Mouse (Mus musculus): Measurements from ENCODE around the gene Tomm34. TPM values are rescaled to one million over a fixed set of nuclear protein-coding genes. Genes with fewer than 3 reads are reported as not detected.
A peak's percentile ranks its signal among the peaks of the same experiment; 100 is the strongest.

The Tomm34 gene
- polyA plus RNA-seq, 1 experiment from 2014 or later = 66.0 TPM

GRCm38 (mm10) chr2:164040949-164041348, 30.0 kb downstream of the Tomm34 start:
- 74% methylated on average over 6 of the region's 6 CpGs for WGBS
- ATAC-seq (ENCODE audit: insufficient number of reproducible peaks, low FRiP score, low TSS enrichment, low read depth) = no peak

GRCm38 (mm10) chr2:164038407-164039028, 32.5 kb downstream of the Tomm34 start:
- Histone ChIP-seq H3K27me3 (no peaks in the 10 kb centered on the region), H3K36me3 (no peaks in the 10 kb centered on the region), H3K9me3 (replicated peaks) (no peaks in the 10 kb centered on the region), H3K4me3 (replicated peaks) (no peak overlapping the region), H3K4me2 (replicated peaks) (no peak overlapping the region), H3K9ac (no peak overlapping the region), H3K4me1 (0 out of 2 replicates have a peak, but pooled peaks cover 3% of the 10 kb centered on the region), H3K27ac (replicated peaks) (no peak overlapping the region)
- ATAC-seq (ENCODE audit: insufficient number of reproducible peaks, low FRiP score, low TSS enrichment, low read depth) = no peak
- 100% methylated on average over 1 of the region's 1 CpGs for WGBS

More at GRCm38 (mm10) chr2:164040949-164041348, 30.0 kb downstream of the Tomm34 start:
- Histone ChIP-seq H3K27ac (replicated peaks) (no peak overlapping the region), H3K9me3 (replicated peaks) (no peaks in the 10 kb centered on the region), H3K4me2 (replicated peaks) (no peak overlapping the region), H3K27me3 (no peaks in the 10 kb centered on the region), H3K36me3 (no peaks in the 10 kb centered on the region), H3K4me1 (0 out of 2 replicates have a peak, but pooled peaks cover 3% of the 10 kb centered on the region), H3K9ac (no peak overlapping the region), H3K4me3 (replicated peaks) (no peak overlapping the region)

- ATAC-seq (ENCODE audit: insufficient number of reproducible peaks, low FRiP score, low TSS enrichment, low read depth) = peak; percentile 89
- Histone ChIP-seq H3K27ac (replicated peaks) (no peak overlapping the region), H3K9me3 (replicated peaks) (no peaks in the 10 kb centered on the region), H3K36me3 (no peaks in the 10 kb centered on the region), H3K4me2 (replicated peaks) (no peak overlapping the region), H3K4me1 (0 out of 2 replicates have a peak, but pooled peaks cover 3% of the 10 kb centered on the region), H3K27me3 (no peaks in the 10 kb centered on the region), H3K9ac (no peak overlapping the region), H3K4me3 (replicated peaks) (no peak overlapping the region)
- 38% methylated on average over 10 of the region's 10 CpGs for WGBS
Measured at GRCm38 (mm10) chr2:164036520-164037019, 34.4 kb downstream of the Tomm34 start.

GRCm38 (mm10) chr2:164032973-164033372, 38.0 kb downstream of the Tomm34 start:
- Histone ChIP-seq H3K4me1 (0 out of 2 replicates have a peak, but pooled peaks cover 3% of the 10 kb centered on the region), H3K9ac (no peak overlapping the region), H3K27ac (replicated peaks) (no peak overlapping the region), H3K36me3 (no peaks in the 10 kb centered on the region), H3K4me2 (replicated peaks) (no peak overlapping the region), H3K4me3 (replicated peaks) (no peak overlapping the region), H3K9me3 (replicated peaks) (no peaks in the 10 kb centered on the region), H3K27me3 (no peaks in the 10 kb centered on the region)
- ATAC-seq (ENCODE audit: insufficient number of reproducible peaks, low FRiP score, low TSS enrichment, low read depth) = no peak
- WGBS = 89% methylated on average over 3 of the region's 3 CpGs

GRCm38 (mm10) chr2:164031147-164031546, 39.8 kb downstream of the Tomm34 start:
- Histone ChIP-seq H3K27me3 (no peaks in the 10 kb centered on the region), H3K4me2 (replicated peaks) (no peak overlapping the region), H3K36me3 (no peaks in the 10 kb centered on the region), H3K4me1 (no peaks in the 10 kb centered on the region), H3K9ac (no peak overlapping the region), H3K4me3 (replicated peaks) (no peak overlapping the region), H3K27ac (replicated peaks) (no peak overlapping the region), H3K9me3 (replicated peaks) (no peaks in the 10 kb centered on the region)
- no peak for ATAC-seq (ENCODE audit: insufficient number of reproducible peaks, low FRiP score, low TSS enrichment, low read depth)
- 72% methylated on average over 10 of the region's 10 CpGs for WGBS

GRCm38 (mm10) chr2:164025150-164025549, 45.8 kb downstream of the Tomm34 start, which contains the start of gene Pabpc1l:
Pabpc1l (plus strand) TSS chr2:164025450.
- no peak for ATAC-seq (ENCODE audit: insufficient number of reproducible peaks, low FRiP score, low TSS enrichment, low read depth)
- Histone ChIP-seq H3K9me3 (replicated peaks) (no peaks in the 10 kb centered on the region), H3K27me3 (no peaks in the 10 kb centered on the region), H3K27ac (replicated peaks) (no peak within 1 kb of the TSS), H3K4me3 (replicated peaks) (no peak within 1 kb of the TSS), H3K4me1 (no peaks in the 10 kb centered on the region), H3K36me3 (peaks cover 2% of the 10 kb centered on the region; the same call in 1 of the 2 replicates), H3K4me2 (replicated peaks) (no peak within 1 kb of the TSS), H3K9ac (no peak within 1 kb of the TSS)
- WGBS = 79% methylated on average over 16 of the region's 16 CpGs

- WGBS = 50% methylated on average over 2 of the region's 2 CpGs
- H3K4me3 ChIP-seq (replicated peaks) = no peak overlapping the region
- no peak overlapping the region for H3K9ac ChIP-seq
- H3K27ac ChIP-seq (replicated peaks) = no peak overlapping the region
- H3K4me1 ChIP-seq = no peaks in the 10 kb centered on the region
- H3K36me3 ChIP-seq = peaks cover 30% of the 10 kb centered on the region
- H3K9me3 ChIP-seq (replicated peaks) = no peaks in the 10 kb centered on the region
- no peaks in the 10 kb centered on the region for H3K27me3 ChIP-seq
- H3K4me2 ChIP-seq (replicated peaks) = no peak overlapping the region
- ATAC-seq (ENCODE audit: insufficient number of reproducible peaks, low FRiP score, low TSS enrichment, low read depth) = no peak
Measured at GRCm38 (mm10) chr2:164022104-164022503, 48.9 kb downstream of the Tomm34 start.

- no peak overlapping the region for H3K27ac ChIP-seq (replicated peaks)
- H3K36me3 ChIP-seq = peaks cover 52% of the 10 kb centered on the region
- H3K4me1 ChIP-seq = no peaks in the 10 kb centered on the region
- no peak overlapping the region for H3K4me2 ChIP-seq (replicated peaks)
- no peak overlapping the region for H3K9ac ChIP-seq
- H3K9me3 ChIP-seq (replicated peaks) = no peaks in the 10 kb centered on the region
- ATAC-seq (ENCODE audit: insufficient number of reproducible peaks, low FRiP score, low TSS enrichment, low read depth) = no peak
- H3K27me3 ChIP-seq = no peaks in the 10 kb centered on the region
- WGBS = 79% methylated on average over 4 of the region's 4 CpGs
- no peak overlapping the region for H3K4me3 ChIP-seq (replicated peaks)
Measured at GRCm38 (mm10) chr2:164019943-164020342, 51.0 kb downstream of the Tomm34 start.

GRCm38 (mm10) chr2:164018910-164019309, 52.1 kb downstream of the Tomm34 start:
- Histone ChIP-seq H3K4me1 (no peaks in the 10 kb centered on the region), H3K36me3 (peaks cover 61% of the 10 kb centered on the region), H3K27ac (replicated peaks) (no peak overlapping the region), H3K9me3 (replicated peaks) (no peaks in the 10 kb centered on the region), H3K4me3 (replicated peaks) (no peak overlapping the region), H3K9ac (no peak overlapping the region), H3K27me3 (no peaks in the 10 kb centered on the region), H3K4me2 (replicated peaks) (no peak overlapping the region)
- ATAC-seq (ENCODE audit: insufficient number of reproducible peaks, low FRiP score, low TSS enrichment, low read depth) = no peak
- 90% methylated on average over 3 of the region's 3 CpGs for WGBS

GRCm38 (mm10) chr2:164015304-164015703, 55.7 kb downstream of the Tomm34 start:
- H3K36me3 ChIP-seq = peaks cover 81% of the 10 kb centered on the region
- no peak for ATAC-seq (ENCODE audit: insufficient number of reproducible peaks, low FRiP score, low TSS enrichment, low read depth)
- H3K4me2 ChIP-seq (replicated peaks) = no peak overlapping the region
- 92% methylated on average over 16 of the region's 16 CpGs for WGBS
- no peak overlapping the region for H3K27ac ChIP-seq (replicated peaks)
- peaks cover 6% of the 10 kb centered on the region; the same call in 1 of the 2 replicates for H3K4me1 ChIP-seq
- H3K27me3 ChIP-seq = no peaks in the 10 kb centered on the region
- no peak overlapping the region for H3K4me3 ChIP-seq (replicated peaks)
- no peak overlapping the region for H3K9ac ChIP-seq
- H3K9me3 ChIP-seq (replicated peaks) = no peaks in the 10 kb centered on the region

GRCm38 (mm10) chr2:164010944-164011343, 60.0 kb downstream of the Tomm34 start:
- no peak for ATAC-seq (ENCODE audit: insufficient number of reproducible peaks, low FRiP score, low TSS enrichment, low read depth)
- Histone ChIP-seq H3K27ac (replicated peaks) (no peak overlapping the region), H3K27me3 (no peaks in the 10 kb centered on the region), H3K9me3 (replicated peaks) (no peaks in the 10 kb centered on the region), H3K4me2 (replicated peaks) (no peak overlapping the region), H3K4me1 (peaks cover 19% of the 10 kb centered on the region), H3K36me3 (peaks cover 40% of the 10 kb centered on the region), H3K4me3 (replicated peaks) (no peak overlapping the region), H3K9ac (no peak overlapping the region)
- WGBS = 79% methylated on average over 3 of the region's 3 CpGs

GRCm38 (mm10) chr2:164010496-164010895, 60.5 kb downstream of the Tomm34 start:
- no peaks in the 10 kb centered on the region for H3K9me3 ChIP-seq (replicated peaks)
- 65% methylated on average over 5 of the region's 5 CpGs for WGBS
- H3K9ac ChIP-seq = no peak overlapping the region
- H3K27ac ChIP-seq (replicated peaks) = no peak overlapping the region
- H3K4me1 ChIP-seq = peaks cover 23% of the 10 kb centered on the region
- no peak overlapping the region for H3K4me3 ChIP-seq (replicated peaks)
- peaks cover 36% of the 10 kb centered on the region for H3K36me3 ChIP-seq
- no peaks in the 10 kb centered on the region for H3K27me3 ChIP-seq
- H3K4me2 ChIP-seq (replicated peaks) = no peak overlapping the region
- no peak for ATAC-seq (ENCODE audit: insufficient number of reproducible peaks, low FRiP score, low TSS enrichment, low read depth)

Measured in embryonic facial prominence, embryonic 15.5 days (tissue).